Mouse (Mus musculus) G1E (cell line): ENCODE measurements at regions not wholly inside any gene's neighbourhood (a gene's known extent, or its start where the extent isn't known, plus 50 kb on each side); places are given as distances from the start of the nearest gene placed in this dataset.

Experiments
- CTCF ChIP-seq: IDR thresholded peaks from 2 replicates; pipeline ENCODE4 v1.5.1; 2012; ENCODE audit warnings: low read depth, low read length, inconsistent platforms, mixed read lengths
- GATA1 ChIP-seq: IDR thresholded peaks from 2 replicates; pipeline ENCODE4 v1.6.1; 2012; ENCODE audit warnings: borderline replicate concordance, low read length, inconsistent platforms, mixed read lengths
- GATA2 ChIP-seq: IDR thresholded peaks from 2 replicates; pipeline ENCODE4 v1.6.1; 2012; ENCODE audit warnings: low read depth, low read length, inconsistent platforms, borderline replicate concordance
- POLR2AphosphoS5 ChIP-seq: IDR thresholded peaks from 2 replicates; pipeline ENCODE4 v1.6.1; 2012; ENCODE audit warnings: low read depth, low read length, inconsistent platforms; ENCODE audit not compliant: insufficient replicate concordance
- TAL1 ChIP-seq: conservative IDR thresholded peaks from 2 replicates; pipeline ENCODE4 v1.6.1; 2012; ENCODE audit warnings: low read depth, low read length, inconsistent platforms, mixed read lengths

GRCm38 (mm10) chr9:78881307-78881790 is 266.0 kb downstream of the Cd109 start:
- no peak for TF ChIP-seq CTCF
- no peak for TF ChIP-seq GATA1
- TF ChIP-seq TAL1 = no peak
- TF ChIP-seq GATA2 = no peak
- no peak for TF ChIP-seq POLR2AphosphoS5
